Mouse (Mus musculus) limb, embryonic 10.5 days (tissue): ENCODE results near the gene Tmem135. TPM values are rescaled to one million over a fixed set of nuclear protein-coding genes. Genes with fewer than 3 reads are reported as not detected.

Experiments
- DNase-seq: peaks from one replicate; pipeline ENCODE4 v3.0.0-alpha.2; 2017; ENCODE audit warnings: low spot score
- H3K27ac ChIP-seq: fragments of 300-500 bp; sonication (generic); 2 replicates; pipeline ENCODE4 v1.5.1; 2016; ENCODE audit warnings: mild to moderate bottlenecking
- H3K27me3 ChIP-seq: fragments of 300-500 bp; sonication (generic); 2 replicates; pipeline ENCODE4 v1.6.1; 2016; ENCODE audit warnings: low read depth, mild to moderate bottlenecking; ENCODE audit not compliant: poor library complexity, severe bottlenecking
- H3K36me3 ChIP-seq: fragments of 300-500 bp; sonication (generic); 2 replicates; pipeline ENCODE4 v1.6.1; 2016; ENCODE audit warnings: mild to moderate bottlenecking, moderate library complexity
- H3K4me1 ChIP-seq: fragments of 300-500 bp; sonication (generic); 2 replicates; pipeline ENCODE4 v1.6.1; 2016
- H3K4me3 ChIP-seq: fragments of 300-500 bp; sonication (generic); 2 replicates; pipeline ENCODE4 v1.5.1; 2016; ENCODE audit warnings: mild to moderate bottlenecking, moderate library complexity
- H3K9me3 ChIP-seq: fragments of 300-500 bp; sonication (generic); replicated peaks from 2 replicates; pipeline ENCODE4 v1.6.1; 2016; ENCODE audit warnings: mild to moderate bottlenecking
- WGBS: fragments of 180-500 bp; shearing (Covaris S2); methylation state at CpG from one replicate; pipeline ENCODE4 v1.1.7; 2016; 5-methylcytosine and 5-hydroxymethylcytosine counted together
- polyA plus RNA-seq: library from polyadenylated mRNA; unstranded; fragments of >200 nt; fragmentation: Nextera tagmentation; extraction: Ambion mirVana; gene quantifications from 2 replicates; pipeline ENCODE4 v1.2.1, GENCODE M21; 2016

The Tmem135 gene
- polyA plus RNA-seq, 1 experiment from 2014 or later = 16.1 TPM

GRCm38 (mm10) chr7:89363975-89364374 is 40.0 kb downstream of the Tmem135 start:
- no peaks in the 10 kb centered on the region for H3K9me3 ChIP-seq
- H3K27me3 ChIP-seq = no peaks in the 10 kb centered on the region
- H3K4me1 ChIP-seq = no peaks in the 10 kb centered on the region
- WGBS = 92% methylated on average over 5 of the region's 5 CpGs
- no peak for DNase-seq
- no peak overlapping the region for H3K4me3 ChIP-seq
- no peak overlapping the region for H3K27ac ChIP-seq
- no peaks in the 10 kb centered on the region for H3K36me3 ChIP-seq

GRCm38 (mm10) chr7:89356307-89356706 is 47.7 kb downstream of the Tmem135 start:
- H3K36me3 ChIP-seq = no peaks in the 10 kb centered on the region
- WGBS = 61% methylated on average over 4 of the region's 4 CpGs
- 0 out of 2 replicates have a peak overlapping the region, but pooled peaks have one; percentile 15 for H3K27ac ChIP-seq
- no peaks in the 10 kb centered on the region for H3K27me3 ChIP-seq
- H3K9me3 ChIP-seq = no peaks in the 10 kb centered on the region
- H3K4me3 ChIP-seq = no peak overlapping the region
- H3K4me1 ChIP-seq = peaks cover 13% of the 10 kb centered on the region
- peak; percentile 35 for DNase-seq

- no peak overlapping the region for H3K27ac ChIP-seq
- H3K36me3 ChIP-seq = no peaks in the 10 kb centered on the region
- H3K4me1 ChIP-seq = peaks cover 13% of the 10 kb centered on the region
- H3K4me3 ChIP-seq = no peak overlapping the region
- no peak for DNase-seq
- H3K27me3 ChIP-seq = no peaks in the 10 kb centered on the region
- no peaks in the 10 kb centered on the region for H3K9me3 ChIP-seq
- 83% methylated on average over 8 of the region's 8 CpGs for WGBS
Measured at GRCm38 (mm10) chr7:89355519-89356255, 48.3 kb downstream of the Tmem135 start.

GRCm38 (mm10) chr7:89342021-89342420 is 62.0 kb downstream of the Tmem135 start:
- H3K4me1 ChIP-seq = peaks cover 17% of the 10 kb centered on the region
- no peak overlapping the region for H3K4me3 ChIP-seq
- no peak for DNase-seq
- no peaks in the 10 kb centered on the region for H3K36me3 ChIP-seq
- no peaks in the 10 kb centered on the region for H3K9me3 ChIP-seq
- no peak overlapping the region for H3K27ac ChIP-seq
- H3K27me3 ChIP-seq = no peaks in the 10 kb centered on the region

- no peaks in the 10 kb centered on the region for H3K27me3 ChIP-seq
- no peak overlapping the region for H3K27ac ChIP-seq
- 91% methylated on average over 1 of the region's 1 CpGs for WGBS
- no peaks in the 10 kb centered on the region for H3K9me3 ChIP-seq
- no peaks in the 10 kb centered on the region for H3K36me3 ChIP-seq
- H3K4me1 ChIP-seq = peaks cover 17% of the 10 kb centered on the region
- H3K4me3 ChIP-seq = no peak overlapping the region
- no peak for DNase-seq
Measured at GRCm38 (mm10) chr7:89339808-89340207, 64.2 kb downstream of the Tmem135 start.

GRCm38 (mm10) chr7:89339142-89339435 is 64.9 kb downstream of the Tmem135 start:
- Histone ChIP-seq H3K27ac (peak overlapping the region; percentile 92), H3K4me3 (peak overlapping the region; percentile 81), H3K9me3 (no peaks in the 10 kb centered on the region), H3K4me1 (peaks cover 17% of the 10 kb centered on the region), H3K36me3 (no peaks in the 10 kb centered on the region), H3K27me3 (no peaks in the 10 kb centered on the region)
- DNase-seq = no peak

- H3K36me3 ChIP-seq = no peaks in the 10 kb centered on the region
- H3K4me3 ChIP-seq = peak overlapping the region; percentile 81
- peak overlapping the region; percentile 92 for H3K27ac ChIP-seq
- peak; percentile 91 for DNase-seq
- under 1% methylated on average over 57 of the region's 57 CpGs for WGBS
- H3K27me3 ChIP-seq = no peaks in the 10 kb centered on the region
- H3K4me1 ChIP-seq = peaks cover 17% of the 10 kb centered on the region
- H3K9me3 ChIP-seq = no peaks in the 10 kb centered on the region
Measured at GRCm38 (mm10) chr7:89338350-89339141, 65.5 kb downstream of the Tmem135 start.

- WGBS = 52% methylated on average over 10 of the region's 10 CpGs
Measured at GRCm38 (mm10) chr7:89337711-89338349, 66.2 kb downstream of the Tmem135 start.

GRCm38 (mm10) chr7:89336434-89336833 is 67.6 kb downstream of the Tmem135 start:
- DNase-seq = no peak
- WGBS = 93% methylated on average over 1 of the region's 1 CpGs
- H3K4me1 ChIP-seq = peaks cover 17% of the 10 kb centered on the region
- H3K4me3 ChIP-seq = no peak overlapping the region
- H3K27ac ChIP-seq = no peak overlapping the region
- H3K9me3 ChIP-seq = no peaks in the 10 kb centered on the region
- no peaks in the 10 kb centered on the region for H3K27me3 ChIP-seq
- H3K36me3 ChIP-seq = 0 out of 2 replicates have a peak, but pooled peaks cover under 1% of the 10 kb centered on the region

More at GRCm38 (mm10) chr7:89337711-89338349, 66.2 kb downstream of the Tmem135 start:
- Histone ChIP-seq H3K4me3 (peak overlapping the region; percentile 81), H3K27me3 (no peaks in the 10 kb centered on the region), H3K4me1 (peaks cover 17% of the 10 kb centered on the region), H3K36me3 (no peaks in the 10 kb centered on the region), H3K9me3 (no peaks in the 10 kb centered on the region), H3K27ac (peak overlapping the region; percentile 92)
- no peak for DNase-seq

- peaks cover 17% of the 10 kb centered on the region for H3K4me1 ChIP-seq
- no peaks in the 10 kb centered on the region for H3K9me3 ChIP-seq
- DNase-seq = no peak
- H3K36me3 ChIP-seq = peaks cover 5% of the 10 kb centered on the region; the same call in 1 of the 2 replicates
- H3K27me3 ChIP-seq = no peaks in the 10 kb centered on the region
- no peak overlapping the region for H3K27ac ChIP-seq
- no peak overlapping the region for H3K4me3 ChIP-seq
Measured at GRCm38 (mm10) chr7:89335316-89335715, 68.7 kb downstream of the Tmem135 start.

- WGBS = 96% methylated on average over 1 of the region's 1 CpGs
- Histone ChIP-seq H3K9me3 (no peaks in the 10 kb centered on the region), H3K27me3 (no peaks in the 10 kb centered on the region), H3K4me1 (no peaks in the 10 kb centered on the region), H3K27ac (no peak overlapping the region), H3K36me3 (peaks cover 5% of the 10 kb centered on the region; the same call in 1 of the 2 replicates), H3K4me3 (no peak overlapping the region)
- DNase-seq = no peak
Measured at GRCm38 (mm10) chr7:89329896-89330295, 74.1 kb downstream of the Tmem135 start.

- Histone ChIP-seq H3K27me3 (no peaks in the 10 kb centered on the region), H3K9me3 (no peaks in the 10 kb centered on the region), H3K36me3 (peaks cover 5% of the 10 kb centered on the region; the same call in 1 of the 2 replicates), H3K27ac (no peak overlapping the region), H3K4me3 (no peak overlapping the region), H3K4me1 (no peaks in the 10 kb centered on the region)
- WGBS = 93% methylated on average over 5 of the region's 5 CpGs
- no peak for DNase-seq
Measured at GRCm38 (mm10) chr7:89327731-89328130, 76.3 kb downstream of the Tmem135 start.

- no peak for DNase-seq
- no peak overlapping the region for H3K4me3 ChIP-seq
- no peak overlapping the region for H3K27ac ChIP-seq
- WGBS = 82% methylated on average over 4 of the region's 4 CpGs
- peaks cover 5% of the 10 kb centered on the region; the same call in 1 of the 2 replicates for H3K36me3 ChIP-seq
- no peaks in the 10 kb centered on the region for H3K9me3 ChIP-seq
- H3K27me3 ChIP-seq = no peaks in the 10 kb centered on the region
- no peaks in the 10 kb centered on the region for H3K4me1 ChIP-seq
Measured at GRCm38 (mm10) chr7:89326761-89327160, 77.3 kb downstream of the Tmem135 start.
